Mouse (Mus musculus) G1E-ER4 (cell line): ENCODE results near the gene Ntn1. TPM values are rescaled to one million over a fixed set of nuclear protein-coding genes. Genes with fewer than 3 reads are reported as not detected.

ENCODE experiments used
- GATA1 ChIP-seq: IDR thresholded peaks from one replicate; pipeline ENCODE4 v1.8.0; 2012; ENCODE audit warnings: low read length, inconsistent platforms
- polyA plus RNA-seq: library from polyadenylated mRNA; stranded (reverse); fragments of >175 nt; gene quantifications from 2 replicates; pipeline ENCODE4 v1.2.3, GENCODE M21; 2012

The Ntn1 gene
- polyA plus RNA-seq, 1 experiment = not detected

GRCm38 (mm10) chr11:68390381-68391287 is 10.0 kb downstream of the Ntn1 start:
- no peak for TF ChIP-seq GATA1

- no peak for TF ChIP-seq GATA1
Measured at GRCm38 (mm10) chr11:68389621-68390020, 11.0 kb downstream of the Ntn1 start.

GRCm38 (mm10) chr11:68388655-68389015 is 12.0 kb downstream of the Ntn1 start:
- TF ChIP-seq GATA1 = no peak

GRCm38 (mm10) chr11:68387971-68388654 is 12.5 kb downstream of the Ntn1 start:
- TF ChIP-seq GATA1 = no peak

GRCm38 (mm10) chr11:68387441-68387760 is 13.2 kb downstream of the Ntn1 start:
- TF ChIP-seq GATA1 = no peak

- no peak for TF ChIP-seq GATA1
Measured at GRCm38 (mm10) chr11:68386589-68387440, 13.8 kb downstream of the Ntn1 start.

GRCm38 (mm10) chr11:68385921-68386588 is 14.6 kb downstream of the Ntn1 start:
- no peak for TF ChIP-seq GATA1

DNA sequence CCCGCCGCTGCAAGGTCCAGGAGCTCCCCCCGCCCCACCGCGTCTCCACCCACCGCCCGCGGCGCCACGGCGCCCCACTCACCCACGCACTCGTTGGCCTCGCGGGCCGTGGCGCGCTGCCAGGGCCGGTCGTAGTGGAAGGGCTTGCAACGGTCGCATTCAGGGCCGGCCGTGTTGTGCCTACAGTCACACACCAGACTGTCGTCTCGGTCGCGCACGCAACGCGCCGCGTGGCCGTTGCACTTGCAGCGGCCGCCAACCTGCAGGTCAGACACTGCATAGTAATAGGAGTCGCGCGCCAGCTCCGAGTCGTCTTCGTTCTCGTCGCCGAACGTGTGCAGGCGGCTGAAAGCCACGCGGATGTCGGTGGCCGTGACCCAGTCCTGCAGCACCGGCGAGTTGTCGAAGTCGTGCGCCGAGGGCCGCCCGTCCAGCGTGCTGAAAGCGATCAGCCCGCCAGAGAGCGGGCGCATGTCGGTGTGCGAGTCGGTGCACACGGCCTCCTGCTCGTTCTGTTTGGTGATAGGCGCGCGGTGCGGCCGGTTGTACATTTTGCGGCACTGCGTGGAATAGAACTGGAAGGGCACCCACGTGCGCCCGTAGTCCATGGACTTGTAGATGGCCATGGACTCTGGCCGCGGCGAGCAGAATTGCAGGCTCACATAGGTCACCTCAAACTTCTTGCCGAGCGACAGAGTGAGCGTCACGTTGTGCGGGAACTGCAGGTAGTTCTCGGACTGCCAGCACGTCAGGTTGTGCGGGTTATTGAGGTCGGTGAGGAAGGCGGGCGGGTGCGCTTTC is 15.4 kb downstream of the Ntn1 start:
- TF ChIP-seq GATA1 = no peak

DNA sequence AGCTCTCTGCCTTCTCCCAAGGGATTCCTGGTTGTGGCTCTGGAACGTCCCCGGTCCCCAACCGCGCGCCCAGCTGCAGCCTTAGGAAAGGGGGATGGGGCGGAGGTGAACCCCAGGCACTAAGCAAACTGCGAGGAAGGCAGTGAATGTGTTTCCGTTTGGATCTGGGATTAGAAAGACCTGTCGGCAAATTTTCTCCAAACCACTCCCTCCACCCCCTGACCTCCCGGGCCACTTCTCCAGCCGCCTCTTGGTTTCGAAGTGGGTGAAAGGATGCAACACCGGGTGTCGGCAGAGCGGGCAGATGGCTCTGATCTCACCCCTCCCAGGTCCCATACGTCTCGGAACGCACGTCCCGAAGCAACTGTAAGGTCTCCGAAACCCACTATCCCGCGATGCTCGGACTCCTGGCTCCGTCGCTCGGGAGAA is 16.0 kb downstream of the Ntn1 start:
- TF ChIP-seq GATA1 = no peak

DNA sequence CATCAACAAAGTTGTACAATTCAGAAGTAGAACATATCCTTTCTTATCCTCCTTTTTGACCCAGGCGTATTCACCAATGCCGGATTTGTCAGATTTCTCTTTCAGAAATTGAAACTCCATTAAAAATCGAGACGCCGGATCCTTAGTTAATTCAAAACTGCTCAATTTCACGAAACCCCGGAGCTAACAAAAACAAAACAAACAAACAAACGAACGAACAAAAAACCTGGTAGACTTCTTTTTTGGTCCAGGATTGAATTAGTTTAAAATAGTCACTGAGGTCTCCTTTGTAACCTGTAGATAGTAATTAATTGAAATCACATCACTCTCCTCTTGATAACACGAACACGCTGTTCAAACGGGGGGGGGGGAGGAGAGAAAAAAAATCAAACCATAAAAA is 16.5 kb downstream of the Ntn1 start:
- no peak for TF ChIP-seq GATA1

GRCm38 (mm10) chr11:68383519-68383918 is 17.1 kb downstream of the Ntn1 start:
- no peak for TF ChIP-seq GATA1

- no peak for TF ChIP-seq GATA1
Measured at GRCm38 (mm10) chr11:68381833-68382232, 18.8 kb downstream of the Ntn1 start.

- no peak for TF ChIP-seq GATA1
Measured at GRCm38 (mm10) chr11:68381318-68381717, 19.3 kb downstream of the Ntn1 start.

DNA sequence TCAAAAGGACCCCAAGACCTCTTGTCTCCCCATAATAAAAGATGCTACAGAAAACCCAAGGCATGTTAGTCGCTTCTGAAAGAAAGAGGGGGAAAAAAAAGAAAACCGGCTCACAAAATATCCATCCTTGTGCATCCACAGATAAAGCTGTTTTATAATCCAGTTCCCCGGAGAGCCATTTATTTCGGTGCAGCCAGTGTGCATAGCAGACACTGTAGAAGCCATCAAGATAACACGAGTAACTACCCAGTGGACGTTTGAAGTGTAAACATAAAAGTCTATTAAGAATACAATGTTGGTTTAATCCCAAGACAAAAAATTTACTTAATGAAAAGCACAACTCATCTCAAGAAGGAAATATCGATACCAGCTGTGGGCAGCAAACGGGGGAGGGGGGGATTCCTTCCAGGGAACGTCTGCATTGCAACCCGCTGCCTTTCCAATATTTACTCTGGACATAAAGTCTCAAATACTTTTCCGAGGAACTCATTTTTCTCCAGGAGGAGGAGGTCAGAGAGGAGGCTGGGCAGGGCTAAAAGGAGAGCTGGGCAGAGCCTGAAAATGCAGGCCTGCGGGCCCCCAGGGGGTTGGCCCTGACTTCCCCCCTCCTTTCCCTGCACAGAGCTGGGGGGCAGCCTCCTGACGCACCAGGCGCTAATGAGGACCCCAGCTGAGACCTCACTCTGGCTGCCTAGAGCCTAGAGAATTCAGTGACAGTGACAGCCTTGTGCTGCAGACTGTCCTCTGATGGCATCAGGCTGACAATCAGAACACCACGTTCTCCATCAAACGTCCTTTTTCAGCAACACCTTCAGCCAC is 21.5 kb downstream of the Ntn1 start:
- TF ChIP-seq GATA1 = no peak
